Mouse (Mus musculus) intestine, embryonic 16.5 days (tissue): ENCODE results near the gene Gm37240. TPM values are rescaled to one million over a fixed set of nuclear protein-coding genes. Genes with fewer than 3 reads are reported as not detected.
A peak's percentile ranks its signal among the peaks of the same experiment; 100 is the strongest.

Source experiments
- ATAC-seq: fragments of 200-750 bp; cut with Nextera tagmentation; 2 replicates; pipeline ENCODE4 v1.8.0; 2017; ENCODE audit warnings: moderate TSS enrichment, moderate library complexity
- H3K27ac ChIP-seq: fragments of 300-500 bp; sonication (generic); 2 replicates; pipeline ENCODE4 v1.5.1; 2014; ENCODE audit warnings: mild to moderate bottlenecking, low read length
- H3K27me3 ChIP-seq: fragments of 300-500 bp; sonication (generic); replicated peaks from 2 replicates; pipeline ENCODE4 v1.6.1; 2014; ENCODE audit warnings: low read length, control low read depth, mixed read lengths; ENCODE audit not compliant: control insufficient read depth, insufficient read depth
- H3K36me3 ChIP-seq: fragments of 300-500 bp; sonication (generic); 2 replicates; pipeline ENCODE4 v1.6.1; 2014; ENCODE audit warnings: low read length, control low read depth; ENCODE audit not compliant: control insufficient read depth, insufficient read depth
- H3K4me1 ChIP-seq: fragments of 300-500 bp; sonication (generic); 2 replicates; pipeline ENCODE4 v1.6.1; 2014; ENCODE audit warnings: low read length, control low read depth, mixed read lengths; ENCODE audit not compliant: control insufficient read depth, insufficient read depth
- H3K4me2 ChIP-seq: fragments of 300-500 bp; sonication (generic); 2 replicates; pipeline ENCODE4 v1.6.1; 2014; ENCODE audit warnings: low read depth, low read length, control low read depth
- H3K4me3 ChIP-seq: fragments of 300-500 bp; sonication (generic); 2 replicates; pipeline ENCODE4 v1.5.1; 2014; ENCODE audit warnings: mild to moderate bottlenecking, low read length
- H3K9ac ChIP-seq: fragments of 300-500 bp; sonication (generic); 2 replicates; pipeline ENCODE4 v1.6.1; 2014; ENCODE audit warnings: low read depth, low read length
- H3K9me3 ChIP-seq: fragments of 300-500 bp; sonication (generic); 2 replicates; pipeline ENCODE4 v1.6.1; 2016; ENCODE audit warnings: low read length, control low read depth; ENCODE audit not compliant: control insufficient read depth
- WGBS: fragments of 180-500 bp; shearing (Covaris S2); extraction: QIAGEN DNeasy Blood & Tissue Kit; methylation state at CpG from one replicate; pipeline ENCODE4 v1.1.7; 2014; 5-methylcytosine and 5-hydroxymethylcytosine counted together
- polyA plus RNA-seq: library from polyadenylated mRNA; unstranded; fragments of >200 nt; fragmentation: Nextera tagmentation; extraction: Ambion mirVana; gene quantifications from 2 replicates; pipeline ENCODE4 v1.2.1, GENCODE M21; 2015

Gm37240 gene
- polyA plus RNA-seq, 1 experiment from 2014 or later = 6.8 TPM

DNA sequence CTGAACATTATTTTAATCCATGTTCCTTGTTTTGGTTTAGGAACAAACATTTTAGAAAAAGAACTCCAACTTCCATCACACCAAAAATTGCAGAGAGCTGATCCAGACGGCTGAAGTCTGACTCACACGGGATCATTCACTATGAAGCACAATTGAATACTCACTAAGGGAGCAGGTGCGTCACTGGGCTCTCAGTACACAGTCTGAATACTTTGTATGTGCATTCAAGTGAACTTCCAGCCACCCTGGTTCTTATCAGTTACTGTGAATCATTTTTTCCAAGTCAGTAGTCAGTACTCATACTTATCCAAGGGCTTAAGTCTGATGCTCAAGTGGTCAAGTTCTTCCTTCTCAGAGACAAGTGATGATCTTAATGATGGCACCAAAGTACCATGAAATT is 530.9 kb downstream of the Gm37240 start:
- Histone ChIP-seq H3K4me1 (no peaks in the 10 kb centered on the region), H3K9me3 (no peaks in the 10 kb centered on the region), H3K4me3 (no peak overlapping the region), H3K36me3 (no peaks in the 10 kb centered on the region), H3K4me2 (no peak overlapping the region), H3K9ac (no peak overlapping the region), H3K27me3 (no peaks in the 10 kb centered on the region), H3K27ac (no peak overlapping the region)
- ATAC-seq = no peak
- WGBS = 86% methylated on average over 3 of the region's 3 CpGs

DNA sequence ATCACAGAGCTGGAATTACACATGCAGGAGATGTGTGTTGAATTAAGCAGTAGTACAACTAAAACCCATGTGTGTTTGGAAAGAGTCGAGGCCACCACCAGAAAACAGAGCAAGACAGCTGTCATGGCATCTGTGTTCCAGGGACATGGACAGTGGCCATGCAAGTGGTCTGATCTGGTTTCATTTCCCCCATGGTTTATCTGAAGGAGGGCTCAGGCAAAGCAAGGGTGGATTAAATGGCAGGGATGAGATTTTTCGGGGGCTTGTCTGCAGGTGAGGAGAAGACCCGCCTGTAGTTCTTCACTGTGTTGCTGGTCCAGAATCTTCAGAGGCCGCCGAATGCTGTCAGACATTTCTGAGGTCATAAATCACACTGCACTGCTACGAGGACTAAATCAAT is 539.3 kb downstream of the Gm37240 start:
- no peak overlapping the region for H3K4me2 ChIP-seq
- H3K27ac ChIP-seq = no peak overlapping the region
- ATAC-seq = no peak
- 35% methylated on average over 6 of the region's 6 CpGs for WGBS
- no peaks in the 10 kb centered on the region for H3K4me1 ChIP-seq
- H3K36me3 ChIP-seq = no peaks in the 10 kb centered on the region
- no peaks in the 10 kb centered on the region for H3K27me3 ChIP-seq
- no peak overlapping the region for H3K9ac ChIP-seq
- H3K4me3 ChIP-seq = no peak overlapping the region
- H3K9me3 ChIP-seq = no peaks in the 10 kb centered on the region

DNA sequence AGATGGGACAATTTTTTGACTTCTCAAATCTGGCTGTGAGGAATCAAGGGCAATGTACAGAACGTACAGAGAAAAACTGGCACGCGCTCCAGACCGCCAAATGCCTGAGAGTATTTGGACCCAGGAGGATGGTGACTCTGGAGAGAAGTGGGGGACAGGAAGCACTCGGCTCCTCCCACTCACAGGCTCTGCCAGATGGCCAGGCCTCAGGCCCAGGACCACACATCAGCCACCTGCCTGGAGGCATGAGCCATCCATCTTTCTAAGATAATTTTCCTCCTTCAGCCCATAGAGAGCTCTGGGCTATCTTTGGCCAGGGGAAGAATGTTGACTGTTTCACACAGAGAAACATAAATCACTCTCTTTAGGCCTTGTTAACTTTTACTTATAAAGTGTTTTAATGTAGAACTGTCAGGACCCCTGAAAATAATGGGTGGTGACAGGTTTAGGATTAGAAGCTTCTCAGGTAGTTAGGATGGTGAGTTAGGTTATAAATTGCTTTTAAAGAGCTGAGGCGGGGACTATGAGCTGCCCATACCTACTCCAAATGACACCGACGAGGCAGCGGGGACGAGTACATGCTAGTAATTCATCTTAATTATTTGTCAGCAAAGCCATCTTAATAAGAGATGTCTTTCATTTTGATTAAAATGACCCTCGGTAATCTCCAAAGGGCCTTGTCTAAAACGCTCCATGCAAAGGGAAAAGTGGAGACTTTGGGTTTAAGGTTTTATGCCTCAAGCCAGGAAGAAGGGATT is 546.0 kb downstream of the Gm37240 start:
- WGBS = 56% methylated on average over 12 of the region's 12 CpGs
- ATAC-seq = peak; percentile 53; the same call in 1 of the 2 replicates
- no peak overlapping the region for H3K4me2 ChIP-seq
- no peak overlapping the region for H3K4me3 ChIP-seq
- H3K4me1 ChIP-seq = 0 out of 2 replicates have a peak, but pooled peaks cover 2% of the 10 kb centered on the region
- H3K9ac ChIP-seq = no peak overlapping the region
- H3K9me3 ChIP-seq = no peaks in the 10 kb centered on the region
- no peaks in the 10 kb centered on the region for H3K27me3 ChIP-seq
- H3K36me3 ChIP-seq = no peaks in the 10 kb centered on the region
- no peak overlapping the region for H3K27ac ChIP-seq

DNA sequence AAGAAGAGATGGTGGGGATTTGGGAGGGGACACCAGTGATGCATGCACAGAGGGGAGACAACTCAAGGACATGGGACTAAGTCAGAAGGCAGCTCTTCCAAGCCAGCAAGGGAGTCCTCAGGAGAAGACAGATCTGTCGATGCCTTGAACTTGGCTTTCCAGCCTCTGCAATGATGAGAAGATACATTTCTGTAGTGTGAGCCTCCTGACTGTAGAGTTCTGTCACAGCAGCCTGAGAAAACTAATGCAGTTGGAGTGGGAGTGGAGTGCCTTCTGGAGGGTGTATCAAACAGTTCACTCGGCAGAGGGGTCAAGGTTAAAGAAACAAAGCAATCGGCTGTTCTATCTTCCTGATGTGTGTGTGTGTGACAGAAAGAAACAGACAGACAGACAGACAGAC is 546.8 kb downstream of the Gm37240 start:
- H3K4me3 ChIP-seq = no peak overlapping the region
- no peak overlapping the region for H3K27ac ChIP-seq
- no peaks in the 10 kb centered on the region for H3K36me3 ChIP-seq
- 30% methylated on average over 3 of the region's 3 CpGs for WGBS
- H3K4me2 ChIP-seq = no peak overlapping the region
- no peaks in the 10 kb centered on the region for H3K9me3 ChIP-seq
- no peak overlapping the region for H3K9ac ChIP-seq
- 0 out of 2 replicates have a peak, but pooled peaks cover 2% of the 10 kb centered on the region for H3K4me1 ChIP-seq
- ATAC-seq = 0 out of 2 replicates have a peak, but pooled peaks have one; percentile 3
- H3K27me3 ChIP-seq = no peaks in the 10 kb centered on the region

DNA sequence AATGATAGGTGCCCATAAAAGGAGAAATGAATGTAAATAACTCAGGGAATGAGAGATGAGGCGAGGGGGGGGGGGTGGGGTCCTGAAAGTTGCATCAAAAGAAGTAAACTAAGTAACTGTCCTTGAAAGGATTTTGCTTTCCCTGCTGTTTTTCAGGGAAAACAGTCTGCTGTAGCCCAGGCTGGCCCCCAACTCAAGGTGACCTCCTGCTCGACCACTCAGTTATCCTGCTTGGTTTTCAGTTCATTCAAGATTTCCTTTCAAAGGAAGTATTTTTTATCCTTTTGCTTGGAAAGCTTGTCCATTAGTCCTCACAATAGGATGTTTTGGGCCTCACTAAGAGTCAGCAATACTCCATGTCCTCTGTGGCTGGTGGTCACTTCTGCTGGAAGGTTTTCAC is 547.4 kb downstream of the Gm37240 start:
- no peak for ATAC-seq
- H3K36me3 ChIP-seq = no peaks in the 10 kb centered on the region
- H3K4me2 ChIP-seq = no peak overlapping the region
- H3K9me3 ChIP-seq = no peaks in the 10 kb centered on the region
- no peak overlapping the region for H3K27ac ChIP-seq
- 0 out of 2 replicates have a peak, but pooled peaks cover 2% of the 10 kb centered on the region for H3K4me1 ChIP-seq
- no peak overlapping the region for H3K4me3 ChIP-seq
- H3K9ac ChIP-seq = no peak overlapping the region
- no peaks in the 10 kb centered on the region for H3K27me3 ChIP-seq
- WGBS = 77% methylated on average over 2 of the region's 2 CpGs

DNA sequence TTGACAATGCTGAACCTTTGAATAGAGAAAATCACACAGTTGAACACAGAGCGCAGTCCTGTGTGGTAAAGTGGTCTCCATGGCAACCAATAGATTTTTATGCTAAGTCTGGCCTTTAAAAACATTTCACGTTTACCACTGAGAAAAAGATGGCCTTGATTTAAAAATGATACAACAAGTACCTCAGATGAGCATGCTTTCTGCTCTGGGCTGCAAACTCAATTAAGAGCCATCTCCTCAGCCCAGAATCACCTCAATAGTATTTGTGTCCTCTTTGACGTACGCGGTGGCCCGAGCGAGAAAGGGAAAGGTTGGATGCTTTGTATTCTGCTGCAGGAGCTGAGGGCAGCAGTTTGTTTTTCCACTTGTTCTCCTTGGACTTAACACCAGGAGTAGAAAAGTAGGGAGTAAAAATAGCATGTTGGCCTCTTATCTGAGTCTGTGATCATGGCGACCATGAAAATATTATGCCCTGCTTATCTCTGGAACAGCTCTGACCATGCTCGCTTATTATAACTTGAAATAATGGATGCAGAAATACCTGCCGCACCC is 548.0 kb downstream of the Gm37240 start:
- Histone ChIP-seq H3K4me3 (no peak overlapping the region), H3K9me3 (no peaks in the 10 kb centered on the region), H3K36me3 (no peaks in the 10 kb centered on the region), H3K27me3 (no peaks in the 10 kb centered on the region), H3K9ac (no peak overlapping the region), H3K4me2 (no peak overlapping the region), H3K4me1 (0 out of 2 replicates have a peak, but pooled peaks cover 2% of the 10 kb centered on the region), H3K27ac (no peak overlapping the region)
- 83% methylated on average over 10 of the region's 10 CpGs for WGBS
- ATAC-seq = no peak

DNA sequence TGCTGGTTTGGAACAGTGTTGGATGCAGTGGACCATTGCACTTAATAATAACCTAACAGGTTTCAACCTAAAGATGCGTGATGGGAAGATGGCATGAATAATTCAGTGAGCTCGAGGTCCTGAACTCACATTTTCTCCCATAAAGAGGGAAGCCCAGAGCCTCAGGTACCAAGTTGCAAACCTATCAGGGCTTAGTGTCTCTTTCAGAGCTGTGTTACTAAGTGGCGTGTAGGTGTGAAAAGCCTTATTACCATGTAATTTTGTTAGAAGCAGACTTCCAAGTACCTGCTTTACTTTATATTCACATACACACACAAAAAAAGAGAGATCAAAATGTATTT is 548.6 kb downstream of the Gm37240 start:
- no peak overlapping the region for H3K27ac ChIP-seq
- no peaks in the 10 kb centered on the region for H3K27me3 ChIP-seq
- no peak overlapping the region for H3K9ac ChIP-seq
- no peak overlapping the region for H3K4me3 ChIP-seq
- no peak for ATAC-seq
- H3K4me1 ChIP-seq = 0 out of 2 replicates have a peak, but pooled peaks cover 2% of the 10 kb centered on the region
- WGBS = 80% methylated on average over 3 of the region's 3 CpGs
- no peaks in the 10 kb centered on the region for H3K9me3 ChIP-seq
- no peaks in the 10 kb centered on the region for H3K36me3 ChIP-seq
- no peak overlapping the region for H3K4me2 ChIP-seq

DNA sequence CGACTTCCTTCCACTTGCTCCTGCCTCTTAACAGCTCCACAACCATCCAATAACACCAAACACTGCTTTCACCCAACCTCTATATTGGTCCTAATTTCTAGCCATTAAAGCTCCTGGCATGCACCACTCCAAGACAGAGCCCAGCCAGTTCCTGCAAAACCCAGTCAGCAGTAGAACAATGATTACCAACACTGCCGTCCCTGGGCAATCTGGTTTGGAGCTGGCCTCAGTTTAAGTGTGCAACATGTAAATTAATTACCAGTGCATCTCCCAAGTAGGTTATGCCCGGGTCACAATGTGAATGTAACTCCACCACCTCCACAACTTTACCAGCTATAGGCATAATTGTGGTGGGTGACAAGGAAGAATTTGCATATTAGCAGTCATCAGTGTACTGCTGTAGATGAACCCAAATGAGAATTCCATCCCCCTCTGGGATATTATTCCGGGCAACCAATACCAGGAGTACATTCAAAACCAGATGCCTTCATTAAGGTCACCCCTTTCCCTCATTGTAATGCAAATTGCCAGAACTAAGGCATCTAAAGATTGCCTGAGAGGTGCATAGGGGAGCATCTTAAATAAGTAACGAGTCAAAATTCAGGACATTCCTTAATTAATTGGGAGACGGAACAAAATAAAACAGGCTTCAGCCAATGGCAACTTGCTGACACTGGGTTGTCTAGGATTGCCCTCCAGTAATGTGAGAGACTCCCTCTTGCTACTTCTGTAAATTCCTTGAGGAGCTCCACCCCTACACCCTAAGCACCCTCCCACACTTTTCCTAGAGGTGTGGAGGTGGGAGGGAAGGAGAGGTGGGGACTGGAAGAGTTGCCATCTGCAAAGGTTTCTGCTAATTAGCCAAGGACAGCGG is 549.2 kb downstream of the Gm37240 start:
- WGBS = 79% methylated on average over 7 of the region's 7 CpGs
- Histone ChIP-seq H3K9ac (no peak overlapping the region), H3K4me3 (no peak overlapping the region)

DNA sequence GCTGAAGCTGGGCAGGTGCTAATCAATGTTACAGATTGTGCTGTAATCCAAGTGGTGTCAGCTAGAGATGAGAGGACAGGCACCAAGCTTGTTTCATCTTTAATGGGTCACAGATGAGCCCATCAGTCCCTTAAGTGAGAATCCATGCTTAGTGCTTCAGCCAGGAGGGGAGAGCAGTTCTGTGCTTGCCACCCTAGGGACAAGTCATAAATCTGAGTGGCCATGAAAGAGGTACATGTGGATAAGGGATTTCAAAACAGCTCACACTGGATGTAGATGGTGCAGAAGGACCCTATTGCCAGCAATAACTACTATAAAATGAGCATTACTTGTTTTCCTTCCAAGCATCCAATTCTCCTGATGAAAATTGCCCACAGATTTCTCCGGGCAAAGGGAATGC is 551.8 kb downstream of the Gm37240 start:
- ATAC-seq = no peak
- no peaks in the 10 kb centered on the region for H3K36me3 ChIP-seq
- no peak overlapping the region for H3K4me2 ChIP-seq
- no peaks in the 10 kb centered on the region for H3K4me1 ChIP-seq
- no peaks in the 10 kb centered on the region for H3K27me3 ChIP-seq
- H3K9ac ChIP-seq = no peak overlapping the region
- 78% methylated on average over 1 of the region's 1 CpGs for WGBS
- no peak overlapping the region for H3K4me3 ChIP-seq
- H3K27ac ChIP-seq = no peak overlapping the region
- H3K9me3 ChIP-seq = no peaks in the 10 kb centered on the region

More for the DNA sequence above, 549.2 kb downstream of the Gm37240 start:
- Histone ChIP-seq H3K36me3 (no peaks in the 10 kb centered on the region), H3K27me3 (no peaks in the 10 kb centered on the region), H3K27ac (no peak overlapping the region), H3K9me3 (no peaks in the 10 kb centered on the region), H3K4me1 (0 out of 2 replicates have a peak, but pooled peaks cover 2% of the 10 kb centered on the region), H3K4me2 (no peak overlapping the region)
- no peak for ATAC-seq
